Mouse (Mus musculus): ENCODE data around the gene Vangl1. TPM values are rescaled to one million over a fixed set of nuclear protein-coding genes. Genes with fewer than 3 reads are reported as not detected.

Vangl1 gene
- polyA plus RNA-seq, 1 experiment: 22.2 TPM

GRCm38 (mm10) chr3:102198446-102198845 is 6.0 kb downstream of the Vangl1 start:
- no peak for DNase-seq (ENCODE audit: low spot score)

DNA sequence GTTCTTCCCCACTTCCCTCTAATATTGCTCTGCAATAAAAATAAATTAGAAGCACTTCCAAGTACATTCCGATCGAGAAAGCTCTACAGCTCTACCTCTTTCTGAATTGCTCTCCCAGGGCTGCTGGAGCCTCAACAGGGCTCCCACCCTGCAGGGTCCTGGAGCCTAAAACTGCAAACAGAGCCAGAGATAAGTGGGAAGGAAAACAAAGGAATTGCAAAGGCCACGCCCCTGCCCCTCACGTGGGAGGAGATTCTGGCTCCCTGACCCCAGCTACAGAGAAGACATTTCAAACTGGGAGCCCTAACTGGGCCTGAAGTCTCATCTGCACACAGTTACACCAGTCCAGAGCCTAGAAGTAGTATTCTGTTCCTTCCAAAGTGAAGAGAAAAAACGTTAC is 6.7 kb downstream of the Vangl1 start:
- DNase-seq (ENCODE audit: low spot score): no peak

DNA sequence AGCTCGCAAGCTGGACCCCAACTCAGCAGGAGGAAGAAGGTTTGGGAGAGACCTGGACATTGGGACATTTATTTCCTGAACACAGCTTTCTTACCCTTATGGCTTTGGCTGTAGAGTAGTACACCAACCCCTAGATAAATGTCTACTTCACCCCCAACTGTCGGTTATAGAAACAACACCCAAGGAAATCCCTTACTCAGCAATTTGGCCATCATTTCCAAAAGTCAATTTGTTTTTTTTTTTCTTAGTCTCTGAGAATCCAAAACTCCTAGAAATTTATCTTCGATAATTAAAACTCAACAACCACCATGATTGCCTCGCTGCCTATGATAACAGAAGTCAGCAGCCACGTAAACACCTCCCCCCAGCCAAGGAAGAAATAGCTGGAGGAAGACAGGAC is 7.3 kb downstream of the Vangl1 start:
- no peak for DNase-seq (ENCODE audit: low spot score)

DNA sequence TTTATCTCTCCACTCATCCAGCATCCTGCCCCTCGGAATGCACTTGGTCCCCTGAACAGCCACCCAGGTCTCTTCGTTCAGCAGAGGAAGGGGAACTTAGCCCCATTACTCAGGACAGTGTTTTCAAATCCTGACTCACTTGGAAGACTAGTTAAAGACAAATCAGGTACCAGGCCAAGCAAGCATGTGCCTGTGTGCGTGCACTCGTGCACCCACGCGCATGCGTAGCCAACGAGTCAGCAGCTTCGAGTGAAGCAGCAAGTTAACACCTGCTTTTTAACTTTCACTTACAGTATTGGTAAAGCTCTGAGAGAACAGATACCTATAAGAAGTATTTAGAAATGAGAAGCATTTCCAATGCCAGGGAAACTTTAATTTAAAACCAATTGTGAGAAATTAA is 8.3 kb downstream of the Vangl1 start:
- DNase-seq (ENCODE audit: low spot score): no peak

GRCm38 (mm10) chr3:102195762-102196161 is 8.7 kb downstream of the Vangl1 start:
- no peak for DNase-seq (ENCODE audit: low spot score)

- DNase-seq (ENCODE audit: low spot score): no peak
Observed at GRCm38 (mm10) chr3:102194291-102195051, 10.0 kb downstream of the Vangl1 start.

DNA sequence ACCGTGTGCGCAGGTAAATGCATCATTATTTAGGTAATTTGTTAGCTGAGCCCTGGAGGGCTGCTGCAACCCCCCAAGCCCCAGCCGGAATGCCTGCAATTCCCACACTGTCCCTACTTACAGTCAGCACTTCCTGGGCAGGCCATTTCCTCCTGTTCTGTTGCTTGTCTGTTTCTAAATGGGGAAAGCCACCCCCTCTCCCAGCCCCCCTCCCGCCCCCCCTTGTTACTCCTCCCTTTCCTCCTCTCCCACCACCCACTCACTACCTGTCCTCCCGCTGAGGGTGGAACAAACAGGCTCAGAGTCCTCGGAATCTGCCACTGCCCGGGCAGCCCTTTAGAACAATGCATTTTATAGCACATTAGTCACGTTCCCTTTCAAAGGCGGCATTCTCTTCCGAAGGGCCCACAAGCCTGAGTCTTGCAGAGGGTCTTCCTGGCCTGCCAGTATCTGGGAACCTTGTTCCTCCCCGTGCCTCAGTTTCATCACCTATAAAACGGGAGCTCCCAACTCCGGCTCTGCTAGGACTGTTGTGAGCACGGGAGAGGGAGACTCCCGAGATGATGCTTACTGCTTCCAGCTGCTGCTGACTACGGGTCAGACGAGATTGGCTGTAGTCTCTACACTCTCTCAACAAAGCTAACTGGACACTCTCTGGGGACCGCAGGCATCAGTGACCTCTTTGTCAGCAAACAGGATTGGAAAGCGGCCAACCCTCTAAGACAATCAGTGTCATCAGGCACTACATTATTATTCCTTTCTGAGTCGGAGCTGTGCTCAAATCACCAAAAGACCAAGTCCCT is 10.8 kb downstream of the Vangl1 start:
- DNase-seq (ENCODE audit: low spot score): no peak

DNA sequence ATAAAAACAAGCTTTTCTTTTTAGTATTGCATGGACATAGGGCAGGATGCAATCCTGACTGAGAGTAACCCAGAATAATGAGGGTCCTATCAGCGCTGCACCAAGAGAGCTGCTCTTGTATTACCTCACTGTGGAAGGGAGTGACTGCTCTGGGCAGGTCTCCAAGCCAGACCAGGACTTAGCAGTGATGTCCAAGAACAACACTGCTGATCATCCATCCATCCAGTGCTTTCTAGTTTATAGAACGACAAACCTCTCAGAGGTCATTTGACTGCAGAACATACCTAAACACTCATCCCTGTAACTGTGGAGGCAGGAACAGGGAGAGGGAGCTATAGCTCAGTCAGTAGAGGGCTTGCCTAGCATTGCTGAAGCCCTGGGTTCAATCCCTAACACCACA is 11.9 kb downstream of the Vangl1 start:
- no peak for DNase-seq (ENCODE audit: low spot score)

GRCm38 (mm10) chr3:102191575-102191974 is 12.9 kb downstream of the Vangl1 start:
- no peak for DNase-seq (ENCODE audit: low spot score)

DNA sequence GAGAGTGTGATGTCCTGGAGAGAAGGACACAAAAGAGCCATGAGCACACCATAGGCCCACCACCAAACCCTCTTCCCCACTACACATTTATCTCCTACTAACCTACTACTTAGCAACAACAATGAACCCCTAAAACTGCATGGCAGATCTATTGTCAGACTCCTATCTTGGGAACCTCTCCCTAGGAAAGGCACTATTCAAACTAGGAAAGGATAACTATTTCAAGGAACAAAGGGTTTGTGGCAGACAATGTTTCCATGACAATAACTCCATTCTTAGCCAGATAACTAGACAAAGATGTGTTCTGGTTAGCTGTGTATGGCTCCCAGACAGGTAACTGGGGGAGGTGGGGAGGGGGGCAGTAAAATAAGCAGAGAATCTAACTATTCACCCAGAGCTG is 13.9 kb downstream of the Vangl1 start:
- no peak for DNase-seq (ENCODE audit: low spot score)

GRCm38 (mm10) chr3:102190015-102190414 is 14.5 kb downstream of the Vangl1 start:
- no peak for DNase-seq (ENCODE audit: low spot score)

DNA sequence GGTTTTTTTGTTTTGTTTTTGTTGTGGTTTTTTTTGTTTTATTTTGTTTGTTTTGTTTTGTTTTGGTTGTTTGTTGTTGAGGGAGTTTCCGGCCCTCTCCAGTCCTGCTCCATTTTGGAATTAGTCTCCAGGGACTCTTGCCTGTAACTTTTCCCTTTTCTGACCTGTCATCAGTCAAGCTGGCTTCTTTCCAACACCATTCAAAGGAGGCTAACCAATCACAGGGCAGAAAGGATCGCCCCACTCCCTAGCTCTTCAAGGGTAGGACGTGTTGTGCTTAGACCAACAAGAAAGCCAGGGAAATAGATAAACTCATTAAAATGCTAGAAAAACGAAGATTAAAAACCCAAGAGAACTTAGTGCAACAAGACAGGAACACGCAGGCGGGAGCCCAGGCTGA is 15.5 kb downstream of the Vangl1 start:
- no peak for DNase-seq (ENCODE audit: low spot score)

DNA sequence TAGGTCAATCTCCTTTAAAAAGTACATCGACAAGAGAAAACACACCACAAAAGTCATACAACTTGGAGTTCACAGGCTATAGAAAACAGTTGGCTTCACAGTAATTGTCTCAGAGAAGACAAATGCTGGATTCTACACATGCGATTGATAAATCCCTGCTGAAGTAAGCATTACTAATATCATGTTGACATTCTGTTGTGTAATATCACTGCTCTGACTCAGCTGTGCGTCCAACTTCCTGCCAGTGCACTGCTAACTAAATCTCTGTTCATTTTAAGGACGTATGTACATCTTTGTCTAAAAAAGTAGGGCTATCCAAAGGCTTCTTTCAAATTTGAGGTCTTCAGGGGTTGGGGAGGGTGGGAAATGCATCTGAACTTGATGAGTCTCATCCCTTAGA is 17.1 kb downstream of the Vangl1 start:
- DNase-seq (ENCODE audit: low spot score): no peak

DNA sequence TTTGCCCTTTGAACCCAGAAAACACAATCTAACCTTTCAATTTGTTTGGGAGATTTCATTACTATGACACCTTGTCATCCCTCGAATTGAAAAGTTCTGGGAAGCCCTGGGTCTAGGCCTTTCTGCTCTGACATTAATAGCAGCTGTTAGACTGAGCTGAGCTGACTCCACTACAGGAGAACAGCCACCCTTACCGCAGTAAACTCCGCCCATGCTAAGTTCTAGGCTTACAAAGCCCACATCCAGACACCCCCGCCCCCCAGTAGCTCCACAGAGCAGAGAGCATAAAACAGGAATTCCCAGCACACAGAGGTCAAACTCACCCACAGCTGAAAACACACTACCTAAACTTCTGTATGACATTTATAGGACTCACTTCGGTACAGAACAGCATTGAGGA is 19.8 kb downstream of the Vangl1 start:
- no peak for DNase-seq (ENCODE audit: low spot score)

DNA sequence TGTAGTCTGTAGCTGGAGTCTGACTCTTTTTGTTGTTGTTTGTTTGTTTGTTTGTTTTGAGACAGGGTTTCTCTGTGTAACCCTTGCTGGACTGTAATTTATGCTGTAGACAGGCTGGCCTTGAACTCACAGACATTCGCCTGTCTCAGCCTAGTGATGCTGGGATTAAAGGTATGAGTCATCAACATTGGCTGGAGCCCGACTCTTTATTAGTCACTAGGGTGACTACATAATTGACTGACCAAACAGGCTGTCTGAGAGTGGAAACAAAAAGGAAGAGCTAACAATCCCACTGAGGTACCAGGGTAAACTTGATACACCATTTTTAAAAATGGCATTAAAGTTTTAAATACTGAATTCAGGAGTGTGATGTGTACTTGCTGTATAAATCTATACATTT is 21.9 kb downstream of the Vangl1 start:
- no peak for DNase-seq (ENCODE audit: low spot score)

GRCm38 (mm10) chr3:102181191-102181590 is 23.3 kb downstream of the Vangl1 start:
- DNase-seq (ENCODE audit: low spot score): no peak

DNA sequence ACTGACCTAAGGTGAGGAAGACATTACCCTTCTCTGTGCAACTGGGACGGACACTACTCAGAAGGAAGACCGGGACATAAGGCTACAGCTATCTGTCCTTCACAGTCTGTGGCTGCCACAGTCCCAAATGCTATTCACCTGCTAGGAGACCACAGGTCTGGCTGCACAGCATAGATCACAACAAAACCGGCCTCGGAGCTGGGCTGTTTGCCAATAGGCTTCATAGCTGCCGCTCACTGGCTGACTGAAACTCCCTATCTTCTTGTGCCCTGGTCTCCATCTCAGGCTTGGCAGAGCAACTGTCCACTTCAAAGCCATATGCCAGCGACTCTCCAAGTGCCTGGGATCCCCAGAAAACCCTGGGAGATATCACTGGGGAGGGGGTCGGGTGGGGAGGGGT is 23.7 kb downstream of the Vangl1 start:
- no peak for DNase-seq (ENCODE audit: low spot score)

GRCm38 (mm10) chr3:102179869-102180268 is 24.6 kb downstream of the Vangl1 start:
- no peak for DNase-seq (ENCODE audit: low spot score)

- no peak for DNase-seq (ENCODE audit: low spot score)
Observed at GRCm38 (mm10) chr3:102177837-102178615, 26.5 kb downstream of the Vangl1 start.

GRCm38 (mm10) chr3:102176116-102176515 is 28.4 kb downstream of the Vangl1 start:
- no peak for DNase-seq (ENCODE audit: low spot score)

DNA sequence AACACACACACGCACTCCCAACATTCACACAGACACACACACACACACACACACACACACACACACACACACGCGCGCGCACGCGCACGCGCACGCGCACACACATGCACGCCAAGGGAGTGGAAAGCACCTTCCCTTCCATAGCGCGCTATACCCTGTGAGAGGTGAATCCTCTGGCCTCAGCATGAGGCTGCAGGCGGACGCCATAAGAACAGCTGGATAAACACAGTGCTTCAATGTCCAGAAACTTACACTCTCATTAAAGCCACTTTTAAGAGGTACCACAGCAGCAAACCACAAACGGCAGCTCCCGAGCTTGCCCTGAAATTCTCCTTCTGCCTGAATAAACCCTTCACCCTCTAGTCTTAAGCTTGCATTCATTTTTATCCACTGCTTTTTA is 28.8 kb downstream of the Vangl1 start:
- DNase-seq (ENCODE audit: low spot score): no peak

DNA sequence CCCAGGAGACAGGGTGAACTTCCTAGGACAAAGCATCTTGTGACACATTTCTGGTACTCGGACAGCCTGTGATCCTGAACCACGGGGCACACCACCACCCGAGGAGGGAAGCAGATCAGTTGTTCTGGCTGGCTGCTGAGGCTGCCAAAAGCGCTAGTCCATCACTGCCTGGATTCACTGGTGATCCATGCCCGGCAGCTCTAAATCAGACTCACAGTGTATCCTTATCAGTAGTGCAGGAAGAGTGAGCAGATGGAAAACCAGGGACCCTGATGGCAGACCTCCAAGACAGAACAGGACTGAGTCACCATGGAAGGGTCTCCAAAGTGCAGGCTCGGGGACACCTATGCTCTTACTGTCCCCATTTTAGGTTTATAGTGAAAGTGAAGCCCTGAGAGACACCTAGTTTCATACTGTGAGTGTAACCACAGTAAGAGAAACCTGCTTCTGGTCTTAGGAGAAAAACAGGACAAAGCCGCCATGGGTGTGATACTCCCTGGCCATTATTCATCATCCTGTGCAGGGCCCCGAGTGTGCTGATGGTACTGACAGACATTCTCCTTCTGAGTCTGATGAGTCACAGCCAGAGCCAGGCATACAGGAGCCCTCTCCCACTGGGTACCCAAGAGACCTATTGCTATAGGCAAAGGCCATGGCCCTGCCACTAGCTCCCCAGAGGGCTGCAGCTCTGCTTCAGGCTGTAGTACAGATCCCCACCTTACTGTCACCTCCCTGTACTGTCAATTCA is 30.2 kb downstream of the Vangl1 start:
- DNase-seq (ENCODE audit: low spot score): no peak
